Mouse (Mus musculus): ENCODE measurements at regions not wholly inside any gene's neighbourhood (a gene's known extent, or its start where the extent isn't known, plus 50 kb on each side); places are given as distances from the start of the nearest gene placed in this dataset.
"Not testable (repeated sequence)": the region's sequence is repeated elsewhere in the genome, so short reads cannot be mapped to it uniquely, and the experiment has no call there.

DNA sequence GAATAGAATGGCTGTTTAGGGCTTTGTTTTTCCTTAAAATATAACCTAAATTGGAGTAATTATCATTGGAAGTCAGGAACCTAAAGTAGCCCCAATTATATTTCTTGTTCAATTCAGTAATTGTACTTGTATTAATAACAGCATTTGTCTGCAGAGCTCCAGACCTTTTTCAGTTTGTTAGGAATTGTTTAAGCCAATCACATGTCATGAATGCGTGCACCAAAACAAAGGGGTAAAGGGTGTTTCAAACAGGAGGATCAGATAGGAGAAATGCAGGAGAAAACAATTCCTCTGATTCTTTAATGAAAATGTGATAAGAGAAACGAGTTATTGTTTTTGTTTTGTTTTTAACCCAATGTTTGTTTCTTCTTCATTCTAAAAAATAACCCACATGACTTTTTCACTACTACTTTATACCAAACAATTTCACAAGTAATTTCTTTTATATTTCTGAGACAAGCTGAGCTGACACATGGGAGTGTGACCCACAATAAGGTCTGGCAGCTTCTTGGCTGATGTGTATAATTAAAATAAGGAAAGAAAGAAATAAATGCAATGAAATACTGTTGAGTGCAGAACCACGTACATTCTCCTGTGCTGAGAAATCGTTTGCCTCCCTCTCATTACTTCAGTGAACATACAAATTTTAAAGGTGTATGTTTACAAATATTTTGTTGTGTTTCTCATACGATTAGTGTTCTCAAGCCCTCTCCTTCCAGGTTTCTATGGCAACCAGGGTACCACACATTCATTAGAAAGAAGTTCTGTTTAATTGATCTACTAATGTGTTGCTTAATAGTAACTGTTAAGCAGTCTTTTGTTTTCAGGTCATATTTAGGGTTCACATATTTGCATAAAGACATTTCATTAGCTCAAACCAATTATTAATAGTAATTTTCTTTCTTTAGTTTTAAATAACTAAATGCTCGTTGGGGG is 397.7 kb downstream of the Isl1 start:
- no peak for DNase-seq (ENCODE audit: low spot score in 2 of 2)

- DNase-seq (ENCODE audit: low spot score in 2 of 2), result no peak
Measured at GRCm38 (mm10) chr13:115910866-115911449, 398.5 kb downstream of the Isl1 start.

GRCm38 (mm10) chr13:115880616-115881015 is 428.9 kb downstream of the Isl1 start:
- DNase-seq (ENCODE audit: low spot score in 2 of 2), result no peak

GRCm38 (mm10) chr13:115860480-115860879 is 449.0 kb downstream of the Isl1 start:
- DNase-seq (ENCODE audit: low spot score in 2 of 2), result no peak

GRCm38 (mm10) chr13:115856632-115857031 is 452.9 kb downstream of the Isl1 start:
- DNase-seq (ENCODE audit: low spot score in 2 of 2), result no peak

- no peak for DNase-seq (ENCODE audit: low spot score in 2 of 2)
Measured at GRCm38 (mm10) chr13:115852689-115853356, 456.7 kb downstream of the Isl1 start.

- DNase-seq (ENCODE audit: low spot score in 2 of 2), result no peak
Measured at GRCm38 (mm10) chr13:115843121-115843520, 466.4 kb downstream of the Isl1 start.

GRCm38 (mm10) chr13:115836203-115836768 is 473.2 kb downstream of the Isl1 start:
- DNase-seq (ENCODE audit: low spot score in 2 of 2), result no peak

- no peak for DNase-seq (ENCODE audit: low spot score in 2 of 2)
Measured at GRCm38 (mm10) chr13:115825191-115825590, 484.3 kb downstream of the Isl1 start.

DNA sequence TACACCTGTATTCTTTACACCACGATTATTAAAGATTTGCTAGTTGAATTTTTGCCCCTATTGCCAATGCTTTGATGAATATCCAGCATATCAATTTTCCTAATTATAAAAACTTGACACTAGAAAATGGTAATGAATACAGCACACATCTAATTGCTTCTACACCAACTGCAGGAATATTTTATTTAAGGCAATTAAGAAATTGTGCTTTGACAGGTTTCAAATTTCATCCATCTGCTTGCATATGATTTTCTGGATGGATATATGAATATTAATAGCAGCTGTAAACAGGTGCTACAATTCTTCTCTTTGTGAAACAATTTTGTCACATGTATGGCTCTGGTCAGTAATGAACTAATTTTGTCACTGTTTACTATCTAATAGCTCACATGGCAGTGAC is 487.0 kb downstream of the Isl1 start:
- DNase-seq (ENCODE audit: low spot score in 2 of 2), result no peak

DNA sequence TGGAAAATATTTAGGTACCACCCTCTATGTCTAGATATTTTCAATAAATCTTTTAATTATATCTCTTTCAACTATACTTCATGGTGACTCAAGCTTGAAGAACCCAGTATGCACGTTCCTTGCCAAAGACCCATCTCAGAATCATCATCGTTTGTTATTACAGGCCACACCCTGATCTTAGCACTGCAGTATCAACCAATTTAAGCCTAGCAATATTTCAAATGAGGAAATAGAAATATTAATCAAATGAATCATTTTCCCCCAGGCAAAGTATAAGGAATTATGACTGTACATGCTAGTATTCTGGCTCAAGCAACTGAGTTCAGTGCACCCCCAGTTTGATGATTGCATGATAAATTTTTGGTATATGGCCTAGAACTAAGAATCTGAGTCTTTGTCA is 495.3 kb downstream of the Isl1 start:
- no peak for DNase-seq (ENCODE audit: low spot score in 2 of 2)

DNA sequence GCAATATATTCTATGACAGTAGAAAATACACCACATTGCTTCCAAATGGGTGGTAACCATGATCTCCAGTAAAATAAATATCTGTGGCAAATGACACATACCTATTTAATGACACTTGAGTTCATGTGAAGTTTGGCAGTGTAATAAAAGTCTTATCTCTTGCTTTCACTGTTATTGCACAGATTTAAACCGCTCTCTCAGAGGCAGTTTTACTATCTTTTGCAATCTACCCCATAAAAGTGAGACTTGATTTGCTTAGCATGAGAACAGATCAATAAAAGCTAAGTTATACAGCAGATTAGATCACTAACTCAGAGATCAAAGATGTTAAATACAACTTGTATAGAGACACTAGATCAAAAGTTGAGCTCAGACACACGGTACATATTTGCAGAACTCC is 510.2 kb downstream of the Isl1 start:
- no peak for DNase-seq (ENCODE audit: low spot score in 2 of 2)

DNA sequence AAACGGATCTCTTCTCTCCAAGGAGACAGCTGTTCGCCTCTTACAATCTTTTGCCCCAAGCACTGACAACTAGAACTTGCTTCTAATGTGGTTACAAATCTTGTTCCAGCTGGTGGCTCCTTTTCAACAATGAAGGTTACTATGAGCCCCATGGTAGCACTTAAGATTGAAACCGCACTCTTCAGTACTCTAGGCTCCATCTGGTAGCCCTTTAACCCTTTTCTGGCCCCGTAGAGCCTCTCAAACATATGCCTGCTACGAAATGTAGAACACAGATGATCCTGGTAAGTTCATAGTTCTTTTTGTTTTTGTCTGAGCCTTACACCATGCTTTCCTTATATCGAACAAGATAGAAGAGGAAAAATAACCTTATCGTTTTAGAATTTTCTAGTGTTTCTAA is 558.2 kb downstream of the Isl1 start:
- DNase-seq (ENCODE audit: low spot score in 2 of 2), result no peak

GRCm38 (mm10) chr13:115742080-115742479 is 567.4 kb downstream of the Isl1 start:
- DNase-seq (ENCODE audit: low spot score in 2 of 2), result not testable (repeated sequence)

DNA sequence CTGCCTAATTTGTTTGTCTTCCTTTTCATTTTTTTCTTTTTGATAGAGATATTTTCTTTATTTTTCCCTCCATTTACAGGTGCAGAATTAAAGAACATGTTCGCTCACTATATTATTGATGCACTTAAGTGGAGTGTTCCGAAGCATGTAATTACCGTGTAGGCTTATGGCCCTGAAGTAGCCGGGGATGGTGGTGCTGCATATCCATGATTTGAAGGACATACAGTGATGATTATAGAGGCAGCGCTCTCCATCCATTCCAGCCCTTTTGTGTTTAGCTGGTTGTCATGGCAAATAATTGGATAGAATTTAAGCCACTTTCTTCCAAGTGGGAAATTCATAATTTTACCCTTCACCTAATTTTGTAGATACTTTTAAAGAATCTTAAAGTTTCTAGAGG is 581.5 kb downstream of the Isl1 start:
- no peak for DNase-seq (ENCODE audit: low spot score in 2 of 2)

- DNase-seq (ENCODE audit: low spot score in 2 of 2), result no peak
Measured at GRCm38 (mm10) chr13:115725356-115725952, 584.0 kb downstream of the Isl1 start.

GRCm38 (mm10) chr13:115719276-115719675 is 590.2 kb downstream of the Isl1 start:
- no peak for DNase-seq (ENCODE audit: low spot score in 2 of 2)

GRCm38 (mm10) chr13:115718859-115719258 is 590.6 kb downstream of the Isl1 start:
- DNase-seq (ENCODE audit: low spot score in 2 of 2), result no peak

GRCm38 (mm10) chr13:115696197-115696596 is 594.4 kb upstream of the Itga1 start:
- DNase-seq (ENCODE audit: low spot score in 2 of 2), result no peak

DNA sequence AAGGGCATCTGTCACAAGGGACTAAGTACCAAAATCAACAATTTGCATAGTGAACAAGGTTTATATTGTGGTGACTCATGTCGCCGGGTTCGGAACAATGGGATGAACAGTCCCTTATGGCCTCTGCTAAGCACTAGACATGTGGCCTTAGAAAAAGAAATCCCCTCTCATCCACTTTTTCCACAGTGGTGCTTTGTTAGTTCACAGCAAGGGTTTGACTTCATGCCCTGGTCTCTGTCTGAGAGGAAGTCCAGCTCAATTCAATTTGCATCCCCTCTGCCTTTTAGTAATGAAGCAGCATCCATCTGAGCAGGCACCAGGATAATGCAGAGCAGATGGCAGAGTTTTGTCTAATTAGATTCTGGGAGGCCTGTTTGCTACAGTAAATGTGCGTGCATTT is 585.7 kb upstream of the Itga1 start:
- no peak for DNase-seq (ENCODE audit: low spot score in 2 of 2)

DNA sequence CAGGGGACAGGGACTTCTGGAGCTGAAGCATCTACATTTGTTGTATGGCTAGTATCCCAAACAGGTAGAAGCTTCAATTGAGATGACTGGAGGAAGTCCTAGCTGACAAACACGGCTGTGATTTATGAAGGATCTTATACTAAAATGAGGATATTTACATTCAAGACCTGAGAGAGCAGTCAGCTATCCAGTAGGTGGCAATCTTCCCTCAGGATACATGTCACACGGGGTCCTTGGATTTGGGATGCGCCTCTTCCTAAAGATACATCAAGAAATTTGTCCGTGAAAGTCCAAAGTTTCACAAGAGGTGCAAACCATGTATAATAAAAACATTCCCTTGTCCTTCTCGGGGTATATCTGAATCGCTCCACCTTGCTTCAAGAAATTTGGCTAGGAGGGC is 577.8 kb upstream of the Itga1 start:
- DNase-seq (ENCODE audit: low spot score in 2 of 2), result no peak

DNA sequence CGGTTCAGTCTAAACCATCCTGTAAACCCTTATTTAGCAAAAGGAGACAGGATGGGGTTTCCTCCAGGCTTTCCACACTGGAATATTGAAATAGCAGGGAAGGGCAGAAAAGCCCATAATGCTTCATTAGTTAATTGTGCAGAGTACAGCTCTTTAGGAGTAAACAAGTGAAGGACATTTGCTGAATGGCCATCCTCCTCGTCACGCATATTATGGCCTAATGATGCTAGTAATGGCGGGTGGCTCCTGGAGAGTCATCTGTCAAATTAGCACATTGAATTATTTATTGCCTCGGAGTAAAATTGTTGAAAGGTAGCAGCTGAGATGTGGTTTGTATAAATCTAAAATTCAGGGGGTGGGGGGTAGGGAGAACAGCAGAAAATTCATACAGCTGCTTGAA is 575.1 kb upstream of the Itga1 start:
- DNase-seq (ENCODE audit: low spot score in 2 of 2), result no peak

All from spleen, postnatal 10 days (tissue).